Mouse (Mus musculus) granulocyte monocyte progenitor cell, adult 5-6 weeks (primary cell): ENCODE data around the gene Gtsf1l. TPM values are rescaled to one million over a fixed set of nuclear protein-coding genes. Genes with fewer than 3 reads are reported as not detected.
A peak's percentile ranks its signal among the peaks of the same experiment; 100 is the strongest.
"Not testable (repeated sequence)": the region's sequence is repeated elsewhere in the genome, so short reads cannot be mapped to it uniquely, and the experiment has no call there.

Experiments
- ATAC-seq: replicated peaks from 2 replicates; pipeline ENCODE4 v1.8.0; 2016; ENCODE audit warnings: mild to moderate bottlenecking, moderate TSS enrichment, inconsistent platforms; ENCODE audit not compliant: poor library complexity, severe bottlenecking
- total RNA-seq, 2 experiments: library from RNA; stranded (forward) in 1 of 2; stranded (reverse) in 1 of 2; fragments of 200-712, 200-1000 nt in 1 of 2; fragments of >200 nt in 1 of 2; fragmentation: Nextera tagmentation in 1 of 2; gene quantifications; 2 replicates each; pipeline ENCODE4 v1.2.3; 2014 to 2017

Gtsf1l gene
- total RNA-seq, 2 experiments from 2014 or later = not detected

DNA sequence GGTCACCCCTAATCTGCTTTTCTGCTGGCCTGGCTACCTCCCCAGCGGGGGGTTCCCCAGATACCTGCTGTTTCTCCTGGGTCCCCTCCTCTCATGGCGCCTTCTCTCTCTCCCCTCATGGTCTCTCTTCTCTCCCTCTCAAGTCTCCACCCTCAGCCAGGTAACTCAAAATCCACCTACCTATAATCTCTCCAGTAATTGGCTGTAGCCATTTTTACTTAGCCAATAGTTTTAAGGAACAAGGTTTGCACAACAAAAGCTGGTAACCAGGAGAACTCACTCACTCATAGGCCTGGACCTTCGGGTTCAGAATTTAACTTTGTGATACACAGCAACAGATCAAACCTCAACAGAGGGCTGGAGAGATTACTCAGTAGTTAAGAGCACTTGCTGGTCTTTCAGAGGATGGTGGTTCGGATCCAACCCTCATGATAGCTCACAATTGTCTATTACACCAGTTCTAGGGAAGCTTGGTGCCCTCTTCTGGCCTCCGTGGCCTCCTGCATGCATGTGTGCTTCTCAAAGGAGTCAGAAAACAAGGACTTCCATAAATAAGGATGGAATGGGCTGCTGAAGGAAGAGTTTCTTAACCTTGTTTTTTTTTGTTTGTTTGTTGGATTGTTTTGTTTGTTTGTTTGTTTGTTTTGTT, 1.9 kb upstream of the Gtsf1l start:
- ATAC-seq = peak; percentile 42; the same call in 1 of the 2 replicates

DNA sequence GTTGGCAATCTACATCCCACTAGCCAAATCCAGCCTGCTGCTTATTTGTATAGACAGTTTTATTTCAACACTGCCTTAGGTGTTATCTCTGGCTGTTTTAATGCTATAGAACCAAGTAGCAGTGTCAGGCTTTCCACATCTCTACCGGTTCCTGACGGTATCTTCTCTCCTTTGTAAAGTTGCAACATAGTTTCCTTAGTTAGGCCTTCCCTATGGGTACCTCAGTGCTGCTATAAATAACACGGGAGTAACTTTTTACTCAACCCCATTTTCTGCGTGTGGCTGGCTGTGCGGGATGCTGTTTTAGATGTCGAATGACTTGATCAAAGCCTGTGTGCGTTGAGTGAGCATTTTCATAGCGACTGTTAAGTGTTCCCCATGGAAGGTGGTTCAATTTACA, 1.1 kb downstream of the Gtsf1l start:
- ATAC-seq = peak; percentile 59

DNA sequence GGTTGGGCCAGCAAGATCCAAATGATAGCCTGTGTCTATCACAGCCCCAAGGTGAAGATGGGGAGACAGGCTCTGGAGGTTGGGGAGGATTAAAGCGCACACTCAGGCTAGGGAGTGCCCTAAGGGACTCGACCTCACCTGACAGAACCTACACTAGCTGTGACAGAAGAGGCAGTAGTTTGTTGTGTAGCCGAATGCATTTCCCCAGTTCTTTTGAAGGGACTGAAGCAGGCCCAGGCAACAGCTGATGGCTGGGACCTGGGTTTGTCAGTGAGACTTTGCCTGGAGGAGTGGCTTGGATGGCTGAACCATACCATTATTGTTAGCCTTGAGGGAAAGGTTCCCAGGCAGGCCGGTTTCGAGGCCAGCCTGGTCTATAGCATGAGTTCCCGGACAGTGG, 2.6 kb downstream of the Gtsf1l start:
- ATAC-seq = no peak

DNA sequence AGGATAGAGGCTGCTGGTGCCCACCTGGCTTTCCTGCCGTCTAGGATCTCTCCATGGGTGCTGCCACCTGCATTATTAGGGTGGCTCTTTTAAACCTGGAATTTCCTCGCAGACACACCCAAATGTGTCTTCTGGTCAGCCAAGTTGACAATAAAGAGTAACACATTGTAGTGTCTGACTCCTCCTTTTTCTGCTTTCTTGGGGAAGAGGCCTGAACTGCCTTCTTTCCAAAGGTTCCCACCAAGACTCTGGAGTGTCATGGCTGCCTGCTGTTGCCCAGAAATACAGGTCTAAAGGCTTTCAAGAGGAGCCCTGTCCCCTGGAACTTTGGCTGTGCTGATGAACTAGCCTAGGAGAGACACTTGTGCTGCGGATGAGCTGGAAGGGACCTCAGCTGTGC, 3.1 kb downstream of the Gtsf1l start:
- no peak for ATAC-seq

DNA sequence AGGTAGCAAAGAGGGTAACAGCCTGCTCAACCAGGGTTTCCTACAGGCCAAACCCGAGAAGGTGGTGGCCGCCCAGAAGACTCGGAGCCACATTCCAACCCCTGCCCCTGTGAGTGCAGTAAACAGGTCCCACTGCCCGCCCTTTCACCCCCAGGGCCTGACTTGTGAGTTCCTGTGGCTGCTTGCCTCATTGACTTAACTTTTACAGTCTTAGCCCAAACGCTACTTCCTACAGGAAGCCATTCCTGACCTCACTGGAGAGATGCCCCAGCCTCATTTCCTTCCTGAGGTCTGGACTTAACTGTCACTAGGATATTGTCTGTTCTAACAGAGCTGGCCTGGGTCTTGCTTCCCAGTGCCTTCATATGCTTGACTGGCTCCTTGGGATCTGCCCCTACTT, 5.1 kb downstream of the Gtsf1l start:
- peak; percentile 65 for ATAC-seq

DNA sequence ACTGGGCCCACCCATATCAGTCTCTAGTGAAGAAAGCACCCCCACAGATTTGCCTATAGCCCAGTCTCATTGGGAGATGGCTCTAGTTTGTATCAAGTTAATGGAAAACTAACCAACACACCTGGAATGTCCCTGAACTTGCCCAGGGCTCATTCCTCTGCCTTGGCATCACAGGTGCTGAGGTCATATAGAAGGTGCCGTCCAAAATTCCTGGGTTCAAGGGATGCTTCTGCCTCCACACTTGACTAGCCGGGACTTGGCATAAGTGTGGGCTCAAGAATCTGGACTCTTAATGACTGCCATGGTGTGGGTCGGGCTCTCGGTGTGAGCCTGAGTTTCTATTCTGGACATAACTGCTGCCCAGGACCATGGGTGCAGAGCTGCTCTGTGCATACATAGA, 8.6 kb downstream of the Gtsf1l start:
- ATAC-seq = no peak

DNA sequence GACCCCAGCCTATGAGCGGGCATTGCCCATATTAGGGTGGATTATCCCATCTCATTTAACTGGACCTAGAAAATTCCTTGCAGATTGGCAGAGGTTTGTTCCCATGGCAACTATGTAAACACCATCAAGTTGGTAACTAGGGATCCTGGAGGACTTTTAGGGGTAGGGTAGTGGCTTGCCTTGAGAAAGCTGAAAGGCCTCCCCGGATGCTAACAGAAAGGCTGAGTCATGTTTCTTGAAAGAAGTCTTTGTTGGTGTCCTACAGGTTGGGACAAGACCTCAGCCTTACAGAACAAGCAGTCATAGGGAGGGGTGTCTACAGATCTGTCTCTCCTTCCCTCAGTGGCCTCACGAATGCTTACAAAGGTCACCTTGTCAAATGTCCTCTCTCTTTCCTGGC, 12.4 kb downstream of the Gtsf1l start:
- ATAC-seq = no peak

DNA sequence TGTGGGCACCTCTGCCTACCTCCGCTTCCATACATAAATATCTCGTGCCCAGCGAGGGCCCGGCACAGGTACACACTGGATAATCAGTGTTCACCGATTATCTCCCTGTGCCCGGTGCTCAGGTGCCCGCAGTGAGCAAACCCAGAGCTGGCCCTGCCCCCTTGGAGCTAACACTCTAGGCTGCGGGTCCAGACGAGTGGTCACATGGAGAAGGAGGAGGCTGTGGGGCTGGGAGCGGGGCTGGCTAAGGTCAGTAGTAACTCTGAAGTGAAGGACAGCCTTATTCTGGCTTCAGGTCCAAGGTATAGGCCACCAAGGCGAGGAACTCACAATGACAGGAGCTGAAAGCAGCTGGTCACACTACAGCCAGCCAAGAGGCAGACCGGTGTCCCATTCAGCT, 12.8 kb downstream of the Gtsf1l start:
- no peak for ATAC-seq

DNA sequence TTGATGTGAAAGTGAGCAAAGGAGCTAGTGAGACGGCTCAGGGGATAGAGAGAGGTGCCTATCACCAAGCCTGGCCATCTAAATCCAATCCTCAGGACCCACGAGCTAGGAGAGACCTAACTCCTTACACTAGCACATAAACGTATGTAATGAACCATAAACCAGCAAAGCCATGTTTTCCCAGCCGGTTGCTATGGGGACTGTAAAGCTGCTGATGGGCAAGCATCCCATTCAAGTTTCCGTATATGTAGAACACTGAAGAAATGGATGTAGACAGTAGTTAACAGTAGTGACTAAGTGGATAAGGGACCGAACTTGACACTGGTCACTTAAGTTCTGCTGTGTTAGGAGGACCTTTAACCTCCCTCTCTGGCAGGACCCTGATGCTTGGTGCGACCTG, 13.6 kb downstream of the Gtsf1l start:
- no peak for ATAC-seq

DNA sequence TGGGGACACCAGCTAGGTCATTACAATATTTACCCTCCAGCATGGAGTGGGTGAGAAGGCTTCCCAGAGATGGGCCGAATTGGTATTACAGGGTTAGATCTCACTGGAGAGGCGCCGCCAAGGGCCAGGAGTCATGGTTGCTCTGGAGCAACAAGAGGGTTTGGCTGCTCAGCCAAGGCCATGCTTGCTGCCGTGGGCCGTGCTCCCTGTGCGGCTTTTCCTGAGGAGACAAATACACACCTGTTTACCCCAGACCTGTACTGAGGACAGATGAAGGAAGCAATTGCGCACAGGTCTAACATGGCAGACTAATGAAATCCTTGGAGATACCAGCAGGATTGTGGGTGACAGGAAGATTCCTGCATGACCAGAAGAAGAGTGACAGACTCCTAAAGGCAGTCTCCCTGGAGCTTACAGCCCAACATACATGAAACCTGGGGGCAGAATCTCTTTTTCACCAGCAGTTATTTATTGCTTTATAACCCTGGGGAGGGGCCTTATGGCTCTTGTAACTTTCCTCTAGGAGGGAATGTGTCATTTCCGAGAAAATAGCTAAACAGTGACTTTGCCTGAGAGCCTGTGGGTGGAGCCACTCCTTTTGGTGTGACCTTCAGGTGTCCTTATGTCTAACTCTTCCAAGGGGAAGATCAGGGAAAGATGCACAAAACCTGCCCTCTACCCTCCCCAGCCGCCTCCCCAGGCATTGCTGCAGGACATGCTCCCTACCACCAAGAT, 14.5 kb downstream of the Gtsf1l start:
- ATAC-seq = no peak

DNA sequence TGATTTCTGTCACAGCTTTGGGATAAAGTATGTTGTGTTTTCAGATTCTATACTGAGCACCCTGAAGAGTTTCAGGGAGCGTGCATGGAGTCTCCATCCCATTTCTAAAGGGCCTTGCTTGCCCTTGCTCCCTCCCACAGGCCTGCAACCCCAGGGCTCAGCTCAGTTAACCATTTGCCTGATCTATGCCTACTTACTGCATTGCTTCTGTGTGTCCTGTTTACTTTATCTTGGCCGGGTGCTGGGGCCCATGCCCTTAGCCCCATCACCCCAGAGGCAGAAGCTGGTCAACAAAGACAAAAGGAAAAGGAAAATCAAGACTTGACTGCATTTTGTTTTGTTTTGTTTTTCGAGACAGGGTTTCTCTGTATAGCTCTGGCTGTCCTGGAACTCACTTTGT, 16.1 kb downstream of the Gtsf1l start:
- no peak for ATAC-seq

DNA sequence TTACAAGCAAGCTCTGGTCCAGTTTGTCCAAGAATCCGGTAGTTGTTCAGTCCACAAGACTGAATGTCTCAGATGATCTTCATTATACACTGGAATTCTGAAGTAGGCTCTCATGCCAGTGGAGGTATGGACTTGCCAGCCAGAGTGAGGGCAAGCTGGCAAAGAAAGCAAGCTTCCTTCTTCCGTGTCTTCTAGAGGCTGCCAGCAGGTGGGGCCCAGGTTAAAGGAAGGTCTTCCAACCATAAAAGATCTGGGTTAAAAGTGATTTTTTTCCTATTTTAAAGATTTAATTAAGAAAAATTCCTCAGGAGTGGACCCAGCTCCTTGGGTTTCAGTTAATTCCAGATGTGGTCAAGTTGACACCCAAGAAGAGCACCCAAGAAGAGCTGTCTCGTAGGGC, 17.4 kb downstream of the Gtsf1l start:
- no peak for ATAC-seq

DNA sequence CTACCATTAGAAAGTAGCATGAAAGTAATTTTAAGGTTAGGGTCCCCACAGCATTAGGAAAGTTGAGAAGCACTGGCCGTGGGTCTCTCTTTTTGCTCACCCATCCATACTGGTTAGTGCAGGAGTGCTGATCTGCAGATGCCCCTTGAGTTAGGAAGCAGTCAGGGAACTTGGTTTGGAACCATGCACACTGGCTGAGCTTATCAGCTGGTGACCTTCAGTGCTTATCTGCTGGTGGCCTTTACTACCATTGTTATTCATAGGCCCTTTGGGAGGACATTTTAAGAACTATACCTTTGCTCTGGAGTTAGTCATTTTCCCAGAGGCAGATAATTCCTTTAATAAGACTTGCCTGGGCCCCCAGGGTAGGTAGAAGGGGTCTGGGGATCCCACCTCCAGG, 20.4 kb downstream of the Gtsf1l start:
- no peak for ATAC-seq

DNA sequence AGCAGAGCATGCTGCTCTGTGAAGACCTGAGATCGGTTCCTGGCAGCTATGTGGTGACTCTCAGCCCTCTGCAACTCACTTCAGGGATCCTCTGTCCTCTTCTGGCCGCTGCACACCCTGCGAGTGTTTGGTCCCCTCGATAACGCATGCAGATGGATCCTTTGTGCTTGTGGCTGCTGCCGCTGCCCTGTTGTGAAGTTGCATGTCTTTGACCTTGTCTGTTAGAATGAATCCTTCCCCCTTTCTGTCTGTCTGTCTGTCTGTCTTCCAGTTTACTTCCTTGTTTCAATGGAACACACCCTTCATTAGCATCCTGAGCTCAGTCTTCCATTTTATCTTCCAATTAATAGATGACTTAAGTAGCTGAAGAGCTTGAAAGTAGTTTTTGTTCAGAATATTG, 21.3 kb downstream of the Gtsf1l start:
- ATAC-seq = no peak

DNA sequence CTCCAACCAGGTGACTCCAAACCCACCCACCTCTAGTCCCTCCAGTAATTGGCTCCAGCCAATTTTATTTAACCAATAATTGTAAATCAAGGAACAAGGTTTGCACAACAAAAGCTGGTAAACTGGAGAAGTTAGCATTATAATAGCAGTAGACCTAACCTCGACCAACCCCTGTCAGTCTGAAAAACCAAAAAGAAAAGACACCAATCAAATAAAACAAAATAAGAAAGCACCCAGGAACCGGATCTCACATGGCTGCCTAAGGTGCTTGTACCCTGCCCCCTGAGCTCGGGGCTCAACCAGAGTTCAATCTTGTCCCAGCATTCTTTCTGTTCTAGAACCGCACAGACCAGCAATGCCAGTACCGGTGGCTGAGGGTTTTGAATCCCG, 25.5 kb downstream of the Gtsf1l start:
- no peak for ATAC-seq

DNA sequence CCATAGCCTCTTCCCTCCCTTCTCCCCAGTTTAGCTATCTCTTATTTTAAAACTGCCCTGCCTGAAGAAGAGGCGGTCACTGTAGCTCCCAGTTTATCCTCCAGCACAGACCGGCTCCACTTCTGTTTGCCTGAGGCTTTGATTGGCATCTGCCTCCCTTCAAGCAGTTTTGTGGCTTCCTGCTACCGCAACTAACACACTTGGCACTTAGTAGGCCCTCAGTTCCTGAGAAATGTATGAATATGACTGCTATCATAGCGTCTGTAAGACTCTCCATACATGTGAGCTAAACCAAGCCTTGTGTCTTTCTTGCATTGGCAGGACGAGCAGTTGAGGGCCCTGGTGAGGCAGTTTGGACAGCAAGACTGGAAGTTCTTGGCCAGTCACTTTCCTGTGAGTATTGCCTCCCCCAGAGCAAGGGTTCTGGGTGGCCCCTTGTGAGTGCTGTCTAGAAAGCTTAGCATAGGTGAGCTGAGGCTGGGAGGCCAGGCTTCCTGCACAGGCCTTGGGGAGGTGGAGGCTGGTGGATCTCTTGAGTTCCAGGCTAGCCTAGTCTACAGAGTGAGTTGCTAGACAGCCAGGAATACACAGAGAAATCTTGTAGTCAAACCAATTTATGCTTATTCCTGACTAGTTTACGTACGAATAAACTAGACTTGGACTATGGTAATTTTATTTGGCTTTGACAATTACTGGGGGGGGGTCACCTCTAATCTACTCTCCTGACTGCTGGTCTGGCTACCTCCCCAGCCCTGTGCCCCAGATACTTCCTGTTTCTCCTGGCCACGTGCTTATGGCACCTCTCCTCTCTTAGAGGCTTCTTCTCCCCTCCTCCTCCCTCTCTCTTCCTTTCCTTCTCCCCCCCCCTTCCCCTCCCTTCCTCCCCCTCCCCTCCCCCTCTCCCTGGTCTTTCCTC, 26.2 kb downstream of the Gtsf1l start:
- peak; percentile 62 for ATAC-seq

DNA sequence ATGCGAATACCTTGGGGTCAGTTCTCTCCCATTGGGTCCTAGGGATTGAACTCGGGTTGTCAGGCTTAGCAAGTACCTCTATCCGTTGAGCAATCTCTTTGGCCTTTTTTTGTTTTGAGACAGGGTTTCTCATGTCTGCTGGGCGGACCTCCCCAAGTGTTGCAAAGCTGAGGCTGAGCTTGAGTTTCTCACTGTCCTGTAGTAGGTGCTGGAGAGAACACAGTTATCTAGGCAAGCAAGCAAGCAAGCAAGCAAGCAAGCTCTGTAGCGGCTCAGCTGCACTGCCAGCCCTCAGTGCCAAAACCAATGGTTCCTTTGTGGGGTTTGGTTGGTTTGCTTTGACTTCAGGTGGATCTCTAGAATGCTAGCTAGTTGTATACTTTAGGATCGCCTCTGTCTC, 27.0 kb downstream of the Gtsf1l start:
- 0 out of 2 replicates have a peak, but pooled peaks have one; percentile 8 for ATAC-seq

DNA sequence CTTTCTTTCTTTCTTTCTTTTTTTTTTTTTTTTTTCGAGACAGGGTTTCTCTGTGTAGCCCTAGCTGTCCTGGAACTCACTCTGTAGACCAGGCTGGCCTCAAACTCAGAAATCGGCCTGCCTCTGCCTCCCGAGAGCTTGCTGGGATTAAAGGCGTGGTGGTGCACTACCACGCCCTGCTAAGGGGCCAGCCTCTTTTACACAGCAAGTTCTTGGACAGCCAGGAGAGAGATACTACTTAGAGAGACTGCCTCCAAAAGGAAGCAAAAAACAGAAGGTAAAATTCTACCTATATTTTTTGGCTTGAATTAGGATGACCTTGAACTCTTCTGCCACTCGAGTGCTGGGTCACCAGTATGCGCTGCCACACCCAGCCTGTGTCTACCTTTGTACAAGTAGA, 28.7 kb downstream of the Gtsf1l start:
- not testable (repeated sequence) for ATAC-seq

DNA sequence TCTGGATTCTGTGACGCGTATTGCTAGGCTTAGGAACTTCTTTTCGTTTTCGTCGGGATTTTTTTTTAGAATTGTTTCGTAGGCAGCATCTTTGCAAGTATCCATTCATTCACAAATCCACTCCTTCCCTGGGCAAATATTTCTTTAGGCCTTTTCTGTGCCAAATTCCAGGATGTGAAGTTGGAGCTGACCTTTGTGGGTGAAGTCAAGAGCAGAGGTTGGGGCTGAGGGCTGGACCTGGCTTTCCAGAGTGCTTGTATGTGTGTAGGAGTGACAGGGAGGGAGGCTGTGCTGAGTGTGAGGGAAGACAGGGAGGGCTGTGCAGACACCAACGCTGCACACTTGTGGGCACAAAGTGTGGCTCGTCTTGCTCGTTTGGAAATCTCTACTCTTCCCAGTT, 31.1 kb downstream of the Gtsf1l start:
- no peak for ATAC-seq

DNA sequence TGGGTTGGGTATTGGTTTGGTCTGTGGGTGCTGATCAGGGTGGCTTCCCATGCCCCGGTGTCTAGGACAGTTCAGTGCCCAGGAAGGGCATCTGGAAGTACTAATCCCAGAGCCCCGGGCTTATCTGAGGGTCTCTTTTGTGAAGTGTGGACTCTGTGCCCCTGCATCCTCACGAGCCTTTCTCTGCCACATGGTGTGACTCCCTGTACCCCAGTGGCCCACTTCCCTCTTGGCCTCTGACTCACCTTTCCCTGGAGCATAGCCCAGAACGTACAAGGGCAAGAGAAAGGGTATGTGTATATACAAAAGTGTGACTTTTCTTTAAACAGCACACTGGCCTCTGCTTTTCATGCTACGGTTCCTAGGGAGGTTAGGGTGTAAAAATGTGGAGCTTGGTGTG, 31.9 kb downstream of the Gtsf1l start:
- peak; percentile 55 for ATAC-seq

DNA sequence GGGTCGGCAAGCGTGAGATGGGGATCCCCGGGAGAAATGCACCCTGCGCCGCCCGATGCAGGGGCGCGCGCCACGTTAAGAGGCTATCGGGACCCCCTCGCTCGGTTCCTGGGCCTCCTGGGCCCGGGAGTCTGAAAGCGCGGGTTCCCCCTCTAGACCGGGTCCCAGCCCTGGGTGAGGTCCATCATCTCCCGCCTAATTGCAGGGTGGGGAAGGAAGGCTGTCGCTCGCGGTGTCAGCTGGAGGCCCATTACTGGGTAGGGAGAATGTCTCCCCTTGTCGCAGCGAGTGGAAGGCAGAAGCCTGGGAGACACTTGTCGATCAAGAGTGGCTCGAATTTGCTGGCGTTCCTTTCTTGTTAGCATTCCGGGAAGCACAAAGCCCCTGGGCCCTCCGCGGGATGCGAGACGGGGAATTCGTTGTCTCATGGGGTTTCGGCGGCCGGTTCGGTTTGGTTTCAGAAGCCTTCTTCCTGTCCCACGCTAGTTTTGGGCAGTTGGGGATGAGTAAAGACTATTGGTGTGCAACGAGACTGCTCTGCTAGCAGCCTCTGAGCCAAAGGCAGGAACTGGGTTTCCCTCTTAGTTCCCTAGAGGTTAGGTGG, 32.7 kb downstream of the Gtsf1l start:
- peak; percentile 24 for ATAC-seq
